Mouse (Mus musculus): ENCODE data around the gene Dusp19. TPM values are rescaled to one million over a fixed set of nuclear protein-coding genes. Genes with fewer than 3 reads are reported as not detected.

The Dusp19 gene
- polyA plus RNA-seq, 1 experiment from 2014 or later, result 19.3 TPM

DNA sequence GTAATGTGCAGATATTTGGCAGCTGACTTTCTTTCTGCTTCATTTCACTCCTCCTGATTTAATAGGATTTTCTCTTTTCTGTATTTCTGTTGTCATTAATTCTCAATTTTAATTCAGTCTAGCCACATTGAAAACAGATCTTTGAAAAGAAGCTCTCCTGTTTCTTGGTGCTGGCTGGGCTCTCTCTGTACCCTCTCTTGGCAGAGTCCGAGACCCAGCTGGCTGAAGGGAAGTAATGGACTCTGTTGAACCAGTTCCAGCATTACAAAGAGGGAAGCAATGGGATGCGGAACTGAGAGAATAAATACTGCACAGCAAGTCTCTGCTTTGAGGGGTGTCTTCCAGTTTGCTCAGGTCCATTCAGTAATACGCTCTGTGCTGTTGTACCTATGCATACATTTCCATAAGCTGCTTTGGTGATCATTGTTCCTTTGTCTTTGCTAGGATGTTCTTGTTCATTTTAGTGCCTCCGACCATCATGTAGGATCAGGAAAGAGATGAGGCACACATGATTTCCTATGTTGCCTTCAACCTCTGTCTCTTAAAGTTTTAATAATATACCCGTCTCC, 50.6 kb downstream of the Dusp19 start:
- no peak for DNase-seq (ENCODE audit: low spot score)
- Histone ChIP-seq H3K4me2 (ENCODE audit: low read depth, low read length) (no peak overlapping the region), H3K27me3 (replicated peaks; ENCODE audit: control insufficient read depth, insufficient read depth, low read length) (no peaks in the 10 kb centered on the region), H3K36me3 (ENCODE audit: control insufficient read depth, insufficient read depth, low read length) (0 out of 2 replicates have a peak, but pooled peaks cover 9% of the 10 kb centered on the region), H3K9ac (ENCODE audit: low read depth, low read length) (no peak overlapping the region), H3K4me1 (ENCODE audit: control insufficient read depth, insufficient read depth, low read length) (no peaks in the 10 kb centered on the region), H3K4me3 (ENCODE audit: low read depth, low read length) (no peak overlapping the region), H3K27ac (replicated peaks; ENCODE audit: low read depth, low read length) (no peak overlapping the region), H3K9me3 (ENCODE audit: control insufficient read depth, low read length) (no peaks in the 10 kb centered on the region)
- 86% methylated on average over 5 of the region's 5 CpGs for WGBS
- ATAC-seq (ENCODE audit: low read depth), result peak; percentile 62; the same call in 1 of the 2 replicates

DNA sequence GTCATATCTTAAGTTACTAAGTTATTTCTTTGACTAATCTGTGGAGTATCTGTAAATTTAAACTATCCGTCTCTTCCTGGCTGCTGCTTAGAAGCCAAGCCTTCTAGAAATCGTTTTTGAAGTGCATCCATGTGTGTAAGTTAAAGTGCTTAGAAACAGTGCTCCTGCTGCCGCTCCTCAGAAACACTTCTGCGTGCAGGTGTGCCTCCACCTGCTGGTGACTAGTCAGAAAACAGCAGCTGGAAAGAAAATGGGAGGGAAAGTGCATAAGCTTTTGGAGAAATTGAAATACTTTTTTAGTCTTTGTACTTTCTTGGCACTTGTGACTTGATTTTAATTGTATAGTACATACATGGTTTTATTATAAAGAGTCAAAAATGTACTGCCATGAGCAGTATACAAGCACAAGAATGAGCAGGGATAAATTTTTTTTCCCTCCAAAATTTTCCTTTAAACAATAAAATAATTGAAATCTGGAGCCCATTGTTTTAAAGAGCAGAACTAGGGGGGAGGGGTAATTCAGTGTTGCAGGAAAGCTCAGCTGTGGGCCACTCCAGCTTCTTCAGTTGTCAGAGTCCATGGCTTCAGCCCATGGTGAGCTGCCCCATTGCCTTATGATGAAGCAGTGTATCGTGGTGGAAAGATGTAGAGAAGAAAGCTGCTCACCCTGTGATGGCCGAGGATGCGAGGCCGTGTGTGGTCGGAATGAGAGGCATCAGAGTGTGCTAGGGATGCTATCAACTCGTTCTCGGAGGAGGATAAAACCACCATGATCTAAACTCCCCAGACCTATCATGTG, 53.2 kb downstream of the Dusp19 start:
- H3K36me3 ChIP-seq (ENCODE audit: control insufficient read depth, insufficient read depth, low read length), result 0 out of 2 replicates have a peak, but pooled peaks cover 5% of the 10 kb centered on the region
- H3K27ac ChIP-seq (replicated peaks; ENCODE audit: low read depth, low read length), result no peak overlapping the region
- no peak overlapping the region for H3K4me2 ChIP-seq (ENCODE audit: low read depth, low read length)
- ATAC-seq (ENCODE audit: low read depth) (no peak), DNase-seq (ENCODE audit: low spot score) (peak; percentile 53)
- 77% methylated on average over 11 of the region's 11 CpGs for WGBS
- no peak overlapping the region for H3K9ac ChIP-seq (ENCODE audit: low read depth, low read length)
- no peaks in the 10 kb centered on the region for H3K4me1 ChIP-seq (ENCODE audit: control insufficient read depth, insufficient read depth, low read length)
- no peaks in the 10 kb centered on the region for H3K27me3 ChIP-seq (replicated peaks; ENCODE audit: control insufficient read depth, insufficient read depth, low read length)
- H3K4me3 ChIP-seq (ENCODE audit: low read depth, low read length), result no peak overlapping the region
- H3K9me3 ChIP-seq (ENCODE audit: control insufficient read depth, low read length), result no peaks in the 10 kb centered on the region

DNA sequence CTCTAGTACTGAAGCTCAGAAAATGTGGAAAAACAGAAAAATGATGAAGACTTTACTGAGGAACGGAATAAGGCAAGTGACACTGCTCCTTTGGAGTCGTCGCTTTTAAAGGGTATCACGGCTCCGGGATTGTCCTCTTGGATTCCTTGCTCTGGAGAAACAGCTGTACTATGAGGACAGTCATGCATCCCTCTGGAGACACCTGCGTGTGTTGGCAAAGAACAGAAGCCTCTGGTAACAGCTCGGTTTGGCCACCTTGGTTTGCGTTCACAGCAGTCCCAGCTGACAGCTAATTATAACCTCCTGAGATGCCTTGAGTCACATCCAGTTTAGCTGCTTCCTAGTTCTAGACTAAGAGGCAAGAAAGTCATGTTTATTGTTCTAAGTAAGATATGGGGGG, 62.0 kb downstream of the Dusp19 start:
- no peaks in the 10 kb centered on the region for H3K27me3 ChIP-seq (replicated peaks; ENCODE audit: control insufficient read depth, insufficient read depth, low read length)

More for the DNA sequence above, 62.0 kb downstream of the Dusp19 start:
- no peak overlapping the region for H3K9ac ChIP-seq (ENCODE audit: low read depth, low read length)
- no peak overlapping the region for H3K27ac ChIP-seq (replicated peaks; ENCODE audit: low read depth, low read length)
- no peak overlapping the region for H3K4me3 ChIP-seq (ENCODE audit: low read depth, low read length)
- no peaks in the 10 kb centered on the region for H3K4me1 ChIP-seq (ENCODE audit: control insufficient read depth, insufficient read depth, low read length)
- DNase-seq (ENCODE audit: low spot score), result no peak
- H3K4me2 ChIP-seq (ENCODE audit: low read depth, low read length), result no peak overlapping the region
- ATAC-seq (ENCODE audit: low read depth), result no peak
- H3K36me3 ChIP-seq (ENCODE audit: control insufficient read depth, insufficient read depth, low read length), result no peaks in the 10 kb centered on the region
- 85% methylated on average over 8 of the region's 8 CpGs for WGBS
- H3K9me3 ChIP-seq (ENCODE audit: control insufficient read depth, low read length), result no peaks in the 10 kb centered on the region

MicroRNAs within 50 kb of the gene (microRNA counts, 519-probe panel; counts per million panel counts)
- microRNA mmu-miR-684, result 2,376 counts per million, percentile 43 among the panel's probes with 10 or more counts

Small RNA genes within 50 kb of the gene (microRNA-seq; reads per million reads assigned to microRNA genes)
- not detected for gene Mir684-1 (ENCODE audit: borderline number of aligned reads)

Other genes starting within 250 kb of the Dusp19 start
- gene Frzb, start 169.4 kb upstream of the Dusp19 start, polyA plus RNA-seq (2014; fragmentation: Nextera tagmentation; extraction: Ambion mirVana), result 22.3 and 23.5 TPM in 2 replicates
- 61.2 and 67.6 TPM in 2 replicates for gene Nckap1, start 35.7 kb upstream of the Dusp19 start, polyA plus RNA-seq (2014; fragmentation: Nextera tagmentation; extraction: Ambion mirVana)
- gene Nup35, start 191 bp downstream of the Dusp19 start, polyA plus RNA-seq (2014; fragmentation: Nextera tagmentation; extraction: Ambion mirVana), result 41.8 and 43.4 TPM in 2 replicates